Mouse (Mus musculus): ENCODE measurements at regions not wholly inside any gene's neighbourhood (a gene's known extent, or its start where the extent isn't known, plus 50 kb on each side); places are given as distances from the start of the nearest gene placed in this dataset.

GRCm38 (mm10) chr5:111506821-111507220, 89.7 kb downstream of the Mn1 start:
- ATAC-seq, result peak; percentile 66
- Histone ChIP-seq H3K27me3 (replicated peaks) (peaks cover 15% of the 10 kb centered on the region; the same call in 1 of the 2 replicates), H3K9ac (no peak overlapping the region), H3K4me3 (no peak overlapping the region), H3K9me3 (replicated peaks) (no peaks in the 10 kb centered on the region), H3K4me2 (peak overlapping the region; percentile 27), H3K27ac (peak overlapping the region; percentile 65; the same call in 1 of the 2 replicates), H3K36me3 (no peaks in the 10 kb centered on the region), H3K4me1 (peaks cover 49% of the 10 kb centered on the region)
- WGBS (ENCODE audit: insufficient replicate concordance), result 24% methylated on average over 6 of the region's 6 CpGs

- Histone ChIP-seq H3K9ac (no peak overlapping the region), H3K36me3 (no peaks in the 10 kb centered on the region), H3K27me3 (replicated peaks) (peaks cover 20% of the 10 kb centered on the region), H3K27ac (0 out of 2 replicates have a peak overlapping the region, but pooled peaks have one; percentile 27), H3K4me2 (no peak overlapping the region), H3K4me3 (no peak overlapping the region), H3K9me3 (replicated peaks) (no peaks in the 10 kb centered on the region), H3K4me1 (peaks cover 54% of the 10 kb centered on the region)
- ATAC-seq, result no peak
- WGBS (ENCODE audit: insufficient replicate concordance), result 82% methylated on average over 2 of the region's 2 CpGs
These were observed 90.2 kb downstream of the Mn1 start for GRCm38 (mm10) chr5:111507332-111507731.

- Histone ChIP-seq H3K9me3 (replicated peaks) (no peaks in the 10 kb centered on the region), H3K36me3 (no peaks in the 10 kb centered on the region), H3K9ac (peak overlapping the region; percentile 45; the same call in 1 of the 2 replicates), H3K4me2 (peak overlapping the region; percentile 69), H3K4me3 (peak overlapping the region; percentile 36), H3K4me1 (peaks cover 56% of the 10 kb centered on the region), H3K27ac (peak overlapping the region; percentile 45), H3K27me3 (replicated peaks) (peaks cover 21% of the 10 kb centered on the region)
- under 1% methylated on average over 21 of the region's 21 CpGs for WGBS (ENCODE audit: insufficient replicate concordance)
- ATAC-seq, result peak; percentile 59
These were observed 91.9 kb downstream of the Mn1 start for GRCm38 (mm10) chr5:111509014-111509561.

GRCm38 (mm10) chr5:111509575-111510057, 92.5 kb downstream of the Mn1 start:
- peak overlapping the region; percentile 45; the same call in 1 of the 2 replicates for H3K9ac ChIP-seq
- H3K4me1 ChIP-seq, result peaks cover 60% of the 10 kb centered on the region
- H3K9me3 ChIP-seq (replicated peaks), result no peaks in the 10 kb centered on the region
- peak; percentile 18 for ATAC-seq
- H3K4me2 ChIP-seq, result peak overlapping the region; percentile 69
- no peaks in the 10 kb centered on the region for H3K36me3 ChIP-seq
- H3K27ac ChIP-seq, result no peak overlapping the region; the same call in 1 of the 2 replicates
- peak overlapping the region; percentile 36 for H3K4me3 ChIP-seq
- H3K27me3 ChIP-seq (replicated peaks), result peaks cover 21% of the 10 kb centered on the region
- WGBS (ENCODE audit: insufficient replicate concordance), result 3% methylated on average over 9 of the region's 9 CpGs

GRCm38 (mm10) chr5:111510183-111510878, 93.2 kb downstream of the Mn1 start:
- Histone ChIP-seq H3K36me3 (no peaks in the 10 kb centered on the region), H3K4me3 (no peak overlapping the region), H3K4me1 (peaks cover 60% of the 10 kb centered on the region), H3K27me3 (replicated peaks) (peaks cover 21% of the 10 kb centered on the region), H3K9me3 (replicated peaks) (no peaks in the 10 kb centered on the region), H3K4me2 (no peak overlapping the region), H3K27ac (no peak overlapping the region; the same call in 1 of the 2 replicates), H3K9ac (no peak overlapping the region)
- 29% methylated on average over 5 of the region's 5 CpGs for WGBS (ENCODE audit: insufficient replicate concordance)
- ATAC-seq, result no peak

- no peak overlapping the region for H3K4me3 ChIP-seq
- H3K4me1 ChIP-seq, result peaks cover 58% of the 10 kb centered on the region
- no peaks in the 10 kb centered on the region for H3K9me3 ChIP-seq (replicated peaks)
- H3K27ac ChIP-seq, result no peak overlapping the region
- no peak for ATAC-seq
- H3K27me3 ChIP-seq (replicated peaks), result peaks cover 21% of the 10 kb centered on the region
- 42% methylated on average over 6 of the region's 6 CpGs for WGBS (ENCODE audit: insufficient replicate concordance)
- H3K36me3 ChIP-seq, result no peaks in the 10 kb centered on the region
- no peak overlapping the region for H3K4me2 ChIP-seq
- no peak overlapping the region for H3K9ac ChIP-seq
These were observed 93.7 kb downstream of the Mn1 start for GRCm38 (mm10) chr5:111510879-111511231.

GRCm38 (mm10) chr5:111511982-111512381, 94.8 kb downstream of the Mn1 start:
- Histone ChIP-seq H3K9ac (no peak overlapping the region), H3K27me3 (replicated peaks) (peaks cover 21% of the 10 kb centered on the region), H3K36me3 (no peaks in the 10 kb centered on the region), H3K4me2 (no peak overlapping the region), H3K27ac (no peak overlapping the region), H3K4me3 (no peak overlapping the region), H3K9me3 (replicated peaks) (no peaks in the 10 kb centered on the region), H3K4me1 (peaks cover 47% of the 10 kb centered on the region)
- 28% methylated on average over 10 of the region's 10 CpGs for WGBS (ENCODE audit: insufficient replicate concordance)
- no peak for ATAC-seq

- 65% methylated on average over 6 of the region's 6 CpGs for WGBS (ENCODE audit: insufficient replicate concordance)
- ATAC-seq, result no peak
- no peaks in the 10 kb centered on the region for H3K9me3 ChIP-seq (replicated peaks)
- H3K4me2 ChIP-seq, result no peak overlapping the region
- peaks cover 21% of the 10 kb centered on the region for H3K27me3 ChIP-seq (replicated peaks)
- H3K27ac ChIP-seq, result no peak overlapping the region
- H3K36me3 ChIP-seq, result no peaks in the 10 kb centered on the region
- H3K9ac ChIP-seq, result no peak overlapping the region
- no peak overlapping the region for H3K4me3 ChIP-seq
- peaks cover 35% of the 10 kb centered on the region for H3K4me1 ChIP-seq
These were observed 96.8 kb downstream of the Mn1 start for GRCm38 (mm10) chr5:111513976-111514375.

GRCm38 (mm10) chr5:111519059-111519458, 101.9 kb downstream of the Mn1 start:
- Histone ChIP-seq H3K36me3 (no peaks in the 10 kb centered on the region), H3K4me3 (no peak overlapping the region), H3K27ac (0 out of 2 replicates have a peak overlapping the region, but pooled peaks have one; percentile 6), H3K4me2 (peak overlapping the region; percentile 43), H3K4me1 (peaks cover 35% of the 10 kb centered on the region), H3K27me3 (replicated peaks) (no peaks in the 10 kb centered on the region), H3K9me3 (replicated peaks) (no peaks in the 10 kb centered on the region), H3K9ac (no peak overlapping the region)
- peak; percentile 36 for ATAC-seq
- WGBS (ENCODE audit: insufficient replicate concordance), result 33% methylated on average over 3 of the region's 3 CpGs

- Histone ChIP-seq H3K4me1 (peaks cover 30% of the 10 kb centered on the region), H3K9ac (no peak overlapping the region), H3K4me3 (no peak overlapping the region), H3K27me3 (replicated peaks) (no peaks in the 10 kb centered on the region), H3K9me3 (replicated peaks) (no peaks in the 10 kb centered on the region), H3K4me2 (peak overlapping the region; percentile 43), H3K27ac (no peak overlapping the region), H3K36me3 (no peaks in the 10 kb centered on the region)
- whole genome bisulfite sequencing (ENCODE audit: insufficient replicate concordance), result 11% methylated on average over 7 of the region's 7 CpGs
- ATAC-seq, result peak; percentile 90
These were observed 102.4 kb downstream of the Mn1 start for GRCm38 (mm10) chr5:111519500-111520041.

GRCm38 (mm10) chr5:111521866-111522265, 104.7 kb downstream of the Mn1 start:
- Histone ChIP-seq H3K4me1 (peaks cover 30% of the 10 kb centered on the region), H3K9me3 (replicated peaks) (no peaks in the 10 kb centered on the region), H3K4me2 (no peak overlapping the region), H3K4me3 (no peak overlapping the region), H3K27ac (no peak overlapping the region), H3K36me3 (no peaks in the 10 kb centered on the region), H3K9ac (no peak overlapping the region), H3K27me3 (replicated peaks) (peaks cover 11% of the 10 kb centered on the region; the same call in 1 of the 2 replicates)
- 64% methylated on average over 2 of the region's 2 CpGs for WGBS (ENCODE audit: insufficient replicate concordance)
- no peak for ATAC-seq

GRCm38 (mm10) chr5:111522586-111522985, 105.4 kb downstream of the Mn1 start:
- no peak for ATAC-seq
- H3K4me1 ChIP-seq, result peaks cover 30% of the 10 kb centered on the region
- H3K27ac ChIP-seq, result no peak overlapping the region
- H3K9me3 ChIP-seq (replicated peaks), result no peaks in the 10 kb centered on the region
- peaks cover 17% of the 10 kb centered on the region; the same call in 1 of the 2 replicates for H3K27me3 ChIP-seq (replicated peaks)
- H3K4me3 ChIP-seq, result no peak overlapping the region
- no peaks in the 10 kb centered on the region for H3K36me3 ChIP-seq
- WGBS (ENCODE audit: insufficient replicate concordance), result 60% methylated on average over 7 of the region's 7 CpGs
- H3K9ac ChIP-seq, result no peak overlapping the region
- H3K4me2 ChIP-seq, result no peak overlapping the region

Measured in liver, embryonic 12.5 days (tissue).